Mouse (Mus musculus) cerebellum, adult 2 months (tissue): ENCODE data around the gene Fam43b. TPM values are rescaled to one million over a fixed set of nuclear protein-coding genes. Genes with fewer than 3 reads are reported as not detected.
A peak's percentile ranks its signal among the peaks of the same experiment; 100 is the strongest.

Experiments
- DNase-seq, 2 experiments: peaks; one replicate each; pipeline ENCODE4 v3.0.0; 2021
- H3K27ac ChIP-seq: fragments of 200-500 bp; 2 replicates; pipeline ENCODE4 v1.5.1; 2012; ENCODE audit warnings: low read length, control low read depth, inconsistent platforms; ENCODE audit not compliant: insufficient read depth
- H3K27me3 ChIP-seq: fragments of 200-500 bp; 2 replicates; pipeline ENCODE4 v1.6.1; 2012; ENCODE audit warnings: inconsistent platforms, mild to moderate bottlenecking, low read length, moderate library complexity; ENCODE audit not compliant: control insufficient read depth, insufficient read depth
- H3K4me1 ChIP-seq: fragments of 200-500 bp; 2 replicates; pipeline ENCODE4 v1.6.1; 2011; ENCODE audit warnings: low read length; ENCODE audit not compliant: control insufficient read depth, insufficient read depth
- H3K4me3 ChIP-seq: fragments of 200-500 bp; replicated peaks from 2 replicates; pipeline ENCODE3; 2011; ENCODE audit warnings: mild to moderate bottlenecking, low read depth, low read length, control low read depth; ENCODE audit not compliant: insufficient read depth
- CTCF ChIP-seq: fragments of 200-500 bp; IDR thresholded peaks from 2 replicates; pipeline ENCODE4 v1.5.1; 2011; ENCODE audit warnings: low read depth, mild to moderate bottlenecking, control low read depth, low read length, moderate library complexity, borderline replicate concordance; ENCODE audit not compliant: insufficient read depth
- POLR2A ChIP-seq: fragments of 200-500 bp; IDR thresholded peaks from 2 replicates; pipeline ENCODE4 v1.6.1; 2011; ENCODE audit warnings: low read length, control low read depth, borderline replicate concordance; ENCODE audit not compliant: insufficient read depth
- WGBS: fragments of 180-500 bp; shearing (Covaris S2); methylation state at CpG from one replicate; pipeline ENCODE4 v1.1.7; 2018; 5-methylcytosine and 5-hydroxymethylcytosine counted together
- polyA plus RNA-seq: library from polyadenylated mRNA; depleted of rRNA; stranded (reverse); fragments of >200 nt; gene quantifications from 2 replicates; pipeline ENCODE4 v1.2.3, GENCODE M21; 2012

Gene Fam43b
- polyA plus RNA-seq, 1 experiment, result 15.0 TPM

DNA sequence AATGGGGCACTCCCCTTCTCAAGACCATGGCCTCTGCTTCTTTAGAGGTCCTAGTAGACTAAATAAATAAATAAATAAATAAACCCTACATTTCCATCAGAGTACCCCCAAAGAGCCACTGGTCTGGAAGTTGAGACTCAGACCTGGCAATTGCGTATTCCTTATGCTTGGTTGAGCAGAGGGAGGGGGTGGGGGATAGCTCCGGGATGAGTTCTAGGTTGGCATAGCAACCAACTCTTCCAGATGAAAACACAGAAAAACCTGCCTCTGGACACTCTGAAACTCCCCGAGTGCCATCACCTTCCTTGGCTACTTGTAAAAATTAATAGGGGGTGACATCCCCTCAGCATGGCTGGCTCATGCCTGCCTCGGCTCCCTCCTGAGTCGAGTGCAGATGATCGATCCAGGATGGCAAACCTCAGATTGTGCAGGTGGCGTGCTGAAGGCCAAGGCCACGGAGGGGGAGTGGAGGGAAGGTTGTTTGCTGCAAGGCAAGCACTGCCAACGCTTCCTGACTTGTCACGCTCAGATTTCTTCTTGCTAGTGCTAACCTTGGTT lies 16.1 kb downstream of the Fam43b start:
- peaks cover 4% of the 10 kb centered on the region; the same call in 1 of the 2 replicates for H3K4me1 ChIP-seq
- TF ChIP-seq POLR2A, result no peak
- WGBS, result 41% methylated on average over 10 of the region's 10 CpGs
- H3K4me3 ChIP-seq, result no peak overlapping the region
- DNase-seq, result no peak
- no peaks in the 10 kb centered on the region for H3K27me3 ChIP-seq
- H3K27ac ChIP-seq, result no peak overlapping the region

DNA sequence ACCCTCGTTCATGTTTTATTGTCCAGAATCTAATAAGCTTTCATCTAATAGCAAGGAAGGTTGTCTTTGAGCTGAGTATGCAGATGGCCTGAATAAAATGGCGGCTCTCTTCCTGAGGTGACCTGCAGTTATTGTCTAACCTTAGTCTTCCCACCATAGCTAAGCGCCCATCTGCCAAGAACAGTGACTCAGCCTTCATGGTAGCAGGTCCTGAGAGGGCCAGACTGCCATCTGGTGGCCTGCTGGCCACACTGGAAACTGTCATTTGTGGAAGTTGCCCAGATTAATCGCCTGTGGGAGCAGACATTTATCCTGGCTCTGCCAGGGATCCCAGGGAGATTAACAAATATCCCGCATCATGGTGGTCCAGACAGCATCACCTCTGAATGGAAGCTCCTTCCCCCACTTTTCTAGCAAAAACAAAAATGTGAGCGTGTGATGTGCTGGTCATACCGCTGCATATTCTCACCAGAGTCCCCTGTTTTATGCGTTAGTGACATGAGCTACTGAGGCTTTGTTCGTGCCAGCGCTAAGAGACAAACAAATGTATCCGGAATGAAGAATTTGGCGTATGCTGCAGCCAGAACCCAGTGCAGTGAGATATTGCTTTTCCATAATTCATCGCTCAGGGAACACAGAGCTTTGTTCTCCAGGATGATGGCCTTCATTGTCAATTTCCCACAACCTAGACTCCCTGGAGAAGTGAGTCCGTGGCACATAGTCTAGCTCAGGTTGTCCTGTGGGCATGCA lies 17.1 kb downstream of the Fam43b start:
- TF ChIP-seq CTCF (peak; percentile 97), POLR2A (no peak)
- no peak overlapping the region for H3K4me3 ChIP-seq
- DNase-seq, result peak; percentile 87 to 88
- 22% methylated on average over 14 of the region's 14 CpGs for WGBS
- no peak overlapping the region for H3K27ac ChIP-seq
- H3K4me1 ChIP-seq, result peaks cover 4% of the 10 kb centered on the region; the same call in 1 of the 2 replicates
- H3K27me3 ChIP-seq, result no peaks in the 10 kb centered on the region

DNA sequence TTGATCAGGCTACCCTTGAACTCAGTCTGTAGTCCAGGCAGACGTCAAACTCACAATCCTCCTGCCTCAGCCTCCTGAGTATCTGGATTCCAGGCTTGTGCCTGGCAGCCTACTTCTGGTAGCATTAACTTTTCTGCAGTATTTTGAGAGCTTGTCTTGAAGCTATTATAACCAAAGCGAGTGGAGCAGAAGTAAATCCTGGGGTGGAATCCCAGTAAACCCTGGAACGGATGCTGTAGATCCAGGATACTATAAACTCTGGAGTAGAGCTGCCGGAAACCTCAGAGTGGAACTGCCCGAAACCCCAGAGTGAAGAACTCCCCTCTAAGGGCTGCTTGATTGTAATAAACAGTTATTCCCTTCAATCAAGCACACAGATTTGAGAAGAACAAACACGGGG lies 18.8 kb downstream of the Fam43b start:
- whole genome bisulfite sequencing, result 66% methylated on average over 6 of the region's 6 CpGs
- DNase-seq, result no peak
- TF ChIP-seq CTCF, result no peak
- TF ChIP-seq POLR2A, result no peak
- Histone ChIP-seq H3K4me3 (no peak overlapping the region), H3K27ac (no peak overlapping the region), H3K4me1 (peaks cover 4% of the 10 kb centered on the region; the same call in 1 of the 2 replicates), H3K27me3 (no peaks in the 10 kb centered on the region)

DNA sequence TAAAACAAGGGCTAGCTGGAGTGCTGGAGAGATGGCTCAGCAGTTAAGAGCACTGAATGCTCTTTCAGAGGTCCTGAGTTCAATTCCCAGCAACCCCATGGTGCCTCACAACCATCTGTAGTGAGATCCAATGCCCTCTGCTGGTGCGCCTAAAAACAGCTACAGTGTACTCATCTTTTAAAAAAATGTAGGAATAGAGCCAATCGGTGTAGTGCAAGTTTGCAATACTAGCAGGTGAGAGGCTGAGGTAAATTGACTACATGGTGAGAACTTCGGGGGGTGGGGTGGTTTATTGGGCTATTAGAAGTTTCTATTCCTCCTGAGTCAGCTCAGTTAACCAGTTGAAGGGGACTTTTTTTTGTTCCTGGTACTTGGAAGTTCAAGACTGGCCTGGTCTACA lies 21.2 kb downstream of the Fam43b start:
- WGBS, result 84% methylated on average over 3 of the region's 3 CpGs
- TF ChIP-seq CTCF, result no peak

DNA sequence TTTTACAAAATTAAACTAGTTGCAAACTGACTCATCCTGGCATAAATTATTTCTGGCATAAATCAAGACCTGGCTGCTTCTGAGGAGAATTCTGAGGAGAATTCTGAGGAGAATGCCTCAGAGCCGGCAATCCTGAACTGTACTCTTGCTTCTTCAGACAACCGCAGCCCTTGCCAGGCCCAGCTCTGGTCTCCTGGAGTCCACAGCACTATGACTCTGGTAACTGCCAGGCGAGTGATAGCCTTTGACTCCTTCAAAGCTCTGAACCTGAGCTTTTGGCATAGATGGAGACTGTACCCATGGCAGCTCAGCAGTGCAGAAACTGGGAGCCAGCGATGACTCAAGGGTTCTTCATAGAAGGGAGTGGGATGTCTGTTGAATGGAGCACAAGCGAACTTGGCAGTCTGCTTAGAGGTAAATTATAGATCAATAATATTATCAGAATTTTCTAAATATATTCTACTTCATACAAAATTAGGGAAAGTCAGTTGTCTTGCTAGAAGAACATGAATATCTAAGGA lies 25.3 kb downstream of the Fam43b start:
- no peak for DNase-seq
- WGBS, result 75% methylated on average over 5 of the region's 5 CpGs
- Histone ChIP-seq H3K27me3 (no peaks in the 10 kb centered on the region), H3K27ac (no peak overlapping the region), H3K4me1 (peaks cover 3% of the 10 kb centered on the region), H3K4me3 (no peak overlapping the region)
- TF ChIP-seq POLR2A, result no peak
- TF ChIP-seq CTCF, result no peak

More for the DNA sequence above, 21.2 kb downstream of the Fam43b start:
- Histone ChIP-seq H3K27me3 (no peaks in the 10 kb centered on the region), H3K27ac (no peak overlapping the region), H3K4me3 (no peak overlapping the region), H3K4me1 (peaks cover 4% of the 10 kb centered on the region; the same call in 1 of the 2 replicates)
- DNase-seq, result no peak

DNA sequence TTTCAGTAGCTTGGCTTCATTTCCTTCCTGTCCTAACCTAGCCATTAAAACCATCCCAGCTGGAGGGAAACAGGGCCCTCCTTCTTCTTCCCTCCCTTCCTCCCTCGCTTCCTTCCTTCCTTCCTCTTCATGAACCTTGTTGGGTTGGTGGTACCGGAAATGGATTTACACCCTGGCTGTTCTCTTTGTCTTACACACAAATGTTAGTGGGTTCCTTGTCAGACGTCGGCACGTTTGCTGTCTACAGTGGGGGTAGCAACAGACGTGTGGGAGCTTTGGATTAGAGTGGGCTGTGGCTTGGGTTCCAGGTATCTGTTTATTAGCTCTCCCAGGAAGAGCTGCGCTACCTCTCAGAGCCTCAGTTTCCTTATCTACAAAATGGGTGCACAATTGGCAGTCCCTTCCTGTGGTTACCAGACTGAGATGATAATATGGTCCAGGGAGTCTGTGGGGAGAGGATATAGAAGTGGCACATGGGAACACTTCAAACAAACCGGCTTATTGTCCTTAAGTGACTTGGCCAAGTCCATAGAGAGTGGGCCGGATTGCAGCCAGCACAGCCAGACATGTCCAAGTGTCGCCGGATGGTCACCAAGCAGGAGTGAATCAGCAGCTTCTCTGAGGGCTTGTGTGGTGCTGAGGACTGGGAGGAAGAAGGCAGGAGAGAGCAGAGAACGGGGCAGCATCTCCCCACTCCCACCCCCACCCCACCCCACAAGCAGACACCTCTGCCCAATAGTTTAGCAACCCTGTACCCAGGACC lies 27.6 kb downstream of the Fam43b start:
- WGBS, result 66% methylated on average over 12 of the region's 12 CpGs
- TF ChIP-seq POLR2A (no peak), CTCF (no peak)
- no peak for DNase-seq
- Histone ChIP-seq H3K4me1 (peaks cover 3% of the 10 kb centered on the region), H3K27me3 (no peaks in the 10 kb centered on the region), H3K27ac (no peak overlapping the region), H3K4me3 (no peak overlapping the region)

DNA sequence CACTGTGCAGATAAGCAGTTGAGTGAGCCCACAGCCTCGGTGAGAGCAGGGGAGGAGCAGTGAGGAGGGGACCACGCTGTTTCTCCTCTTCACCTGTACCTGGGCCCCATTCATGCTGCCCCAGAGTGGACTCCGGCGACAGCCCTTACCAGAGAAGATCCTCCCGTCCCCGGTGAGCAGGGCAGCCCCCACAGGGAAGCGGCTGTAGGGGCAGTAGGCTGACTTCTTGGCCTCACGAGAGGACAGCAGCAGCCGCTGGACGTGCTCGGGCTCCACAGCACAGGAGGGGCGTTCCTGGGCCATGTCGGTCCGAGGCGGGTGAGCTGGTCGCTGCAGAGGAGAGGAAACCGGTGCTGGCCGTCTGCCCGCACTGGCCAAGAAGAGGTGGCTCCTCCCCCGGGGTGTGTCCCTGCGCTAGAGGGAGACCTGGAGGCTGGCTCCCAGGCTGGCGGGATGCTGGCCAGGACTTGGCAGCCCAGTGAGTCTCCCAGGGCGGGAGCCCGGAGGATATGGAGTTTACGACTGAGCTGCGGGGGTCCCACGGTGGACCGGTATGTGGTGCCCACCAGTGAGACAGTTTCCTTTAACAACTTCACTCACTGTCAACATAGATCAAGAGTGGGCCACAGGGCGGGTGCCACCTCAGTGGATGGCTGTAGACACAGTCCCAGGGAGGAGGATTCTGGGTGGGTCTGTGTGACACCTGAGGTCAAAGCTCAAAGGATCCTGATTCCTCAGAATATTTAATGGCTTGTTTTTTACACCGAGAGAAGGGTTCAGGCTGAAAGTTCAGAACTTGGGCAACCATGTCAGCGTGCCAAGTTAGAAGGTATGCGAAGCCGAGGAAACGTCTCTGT lies 28.5 kb downstream of the Fam43b start, which contains the start of gene Cda:
TSS of gene Cda (minus strand) at position 352 of the 857 bp plus-strand sequence.
- peak within 1 kb of the TSS; percentile 55 for H3K4me3 ChIP-seq
- H3K27me3 ChIP-seq, result no peaks in the 10 kb centered on the region
- DNase-seq, result peak; percentile 66 to 73
- no peak within 1 kb of the TSS for H3K27ac ChIP-seq
- peaks cover 3% of the 10 kb centered on the region for H3K4me1 ChIP-seq
- 6% methylated on average over 34 of the region's 34 CpGs for WGBS
- TF ChIP-seq POLR2A (no peak), CTCF (no peak)
